Mouse (Mus musculus) liver, postnatal 0 days (tissue): ENCODE measurements around the gene Fermt2.

ENCODE experiments used
- CTCF ChIP-seq: sonication (generic); IDR thresholded peaks from 2 replicates; pipeline ENCODE4 v1.5.1; 2016; ENCODE audit warnings: antibody characterized with exemption, low read depth
- EP300 ChIP-seq: IDR thresholded peaks from 2 replicates; pipeline ENCODE4 v1.6.1; 2016; ENCODE audit warnings: antibody characterized with exemption, low read depth, mild to moderate bottlenecking

DNA sequence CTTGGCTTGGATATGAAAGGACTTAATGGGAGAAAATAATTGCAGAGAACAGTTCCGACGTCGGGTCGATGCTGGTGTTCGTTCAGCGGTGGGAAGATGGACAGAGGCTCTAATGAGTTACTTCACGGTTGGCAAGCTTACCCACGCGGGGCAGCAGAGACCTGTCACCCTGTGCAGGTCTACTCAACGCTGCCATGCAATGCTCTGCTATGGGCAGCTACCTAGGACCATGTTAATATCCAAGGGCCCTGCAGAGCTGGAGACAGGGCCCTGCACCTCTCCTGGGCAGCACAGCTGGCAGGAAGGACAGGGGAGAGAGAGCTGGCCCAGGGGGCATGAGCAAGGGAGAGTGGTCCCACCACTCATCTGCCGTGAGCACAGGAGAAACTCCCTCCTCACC is 29.9 kb downstream of the Fermt2 start:
- TF ChIP-seq CTCF: no peak
- TF ChIP-seq EP300: no peak
